Mouse (Mus musculus) liver, embryonic 11.5 days (tissue): ENCODE measurements around the gene Mb. TPM values are rescaled to one million over a fixed set of nuclear protein-coding genes. Genes with fewer than 3 reads are reported as not detected.

Experiments used
- ATAC-seq: fragments of 200-750 bp; cut with Nextera tagmentation; replicated peaks from 2 replicates; pipeline ENCODE4 v1.8.0; 2017; ENCODE audit warnings: moderate number of reproducible peaks, mild to moderate bottlenecking, moderate TSS enrichment, moderate library complexity; ENCODE audit not compliant: low FRiP score
- DNase-seq: peaks from one replicate; pipeline ENCODE4 v3.0.0-alpha.2; 2017; ENCODE audit warnings: low spot score
- H3K27ac ChIP-seq: fragments of 300-500 bp; sonication (generic); 2 replicates; pipeline ENCODE4 v1.5.1; 2014; ENCODE audit warnings: mild to moderate bottlenecking, low read depth, low read length, control low read depth
- H3K27me3 ChIP-seq: fragments of 300-500 bp; sonication (generic); replicated peaks from 2 replicates; pipeline ENCODE4 v1.6.1; 2014; ENCODE audit warnings: low read length, mixed read lengths; ENCODE audit not compliant: control insufficient read depth, insufficient read depth
- H3K36me3 ChIP-seq: fragments of 300-500 bp; sonication (generic); 2 replicates; pipeline ENCODE4 v1.6.1; 2014; ENCODE audit warnings: mild to moderate bottlenecking, low read length, moderate library complexity, mixed read lengths; ENCODE audit not compliant: control insufficient read depth, insufficient read depth
- H3K4me1 ChIP-seq: fragments of 300-500 bp; sonication (generic); replicated peaks from 2 replicates; pipeline ENCODE4 v1.6.1; 2014; ENCODE audit warnings: low read length, mixed read lengths; ENCODE audit not compliant: control insufficient read depth, insufficient read depth
- H3K4me2 ChIP-seq: fragments of 300-500 bp; sonication (generic); 2 replicates; pipeline ENCODE4 v1.6.1; 2014; ENCODE audit warnings: mild to moderate bottlenecking, control low read depth, moderate library complexity
- H3K4me3 ChIP-seq: fragments of 300-500 bp; sonication (generic); 2 replicates; pipeline ENCODE4 v1.5.1; 2014; ENCODE audit warnings: low read depth, low read length, control low read depth
- H3K9ac ChIP-seq: fragments of 300-500 bp; sonication (generic); 2 replicates; pipeline ENCODE4 v1.6.1; 2014; ENCODE audit warnings: low read depth, low read length, control low read depth
- H3K9me3 ChIP-seq: fragments of 300-500 bp; sonication (generic); 2 replicates; pipeline ENCODE4 v1.6.1; 2016; ENCODE audit warnings: low read length, inconsistent platforms, mixed read lengths; ENCODE audit not compliant: control insufficient read depth
- WGBS: fragments of 180-500 bp; shearing (Covaris S2); extraction: QIAGEN DNeasy Blood & Tissue Kit; methylation state at CpG from one replicate; pipeline ENCODE4 v1.1.7; 2014; 5-methylcytosine and 5-hydroxymethylcytosine counted together
- polyA plus RNA-seq: library from polyadenylated mRNA; unstranded; fragments of >200 nt; fragmentation: Nextera tagmentation; extraction: Ambion mirVana; gene quantifications from 2 replicates; pipeline ENCODE4 v1.2.1, GENCODE M21; 2014

Gene Mb
- polyA plus RNA-seq, 1 experiment from 2014 or later, result 0.56 TPM

DNA sequence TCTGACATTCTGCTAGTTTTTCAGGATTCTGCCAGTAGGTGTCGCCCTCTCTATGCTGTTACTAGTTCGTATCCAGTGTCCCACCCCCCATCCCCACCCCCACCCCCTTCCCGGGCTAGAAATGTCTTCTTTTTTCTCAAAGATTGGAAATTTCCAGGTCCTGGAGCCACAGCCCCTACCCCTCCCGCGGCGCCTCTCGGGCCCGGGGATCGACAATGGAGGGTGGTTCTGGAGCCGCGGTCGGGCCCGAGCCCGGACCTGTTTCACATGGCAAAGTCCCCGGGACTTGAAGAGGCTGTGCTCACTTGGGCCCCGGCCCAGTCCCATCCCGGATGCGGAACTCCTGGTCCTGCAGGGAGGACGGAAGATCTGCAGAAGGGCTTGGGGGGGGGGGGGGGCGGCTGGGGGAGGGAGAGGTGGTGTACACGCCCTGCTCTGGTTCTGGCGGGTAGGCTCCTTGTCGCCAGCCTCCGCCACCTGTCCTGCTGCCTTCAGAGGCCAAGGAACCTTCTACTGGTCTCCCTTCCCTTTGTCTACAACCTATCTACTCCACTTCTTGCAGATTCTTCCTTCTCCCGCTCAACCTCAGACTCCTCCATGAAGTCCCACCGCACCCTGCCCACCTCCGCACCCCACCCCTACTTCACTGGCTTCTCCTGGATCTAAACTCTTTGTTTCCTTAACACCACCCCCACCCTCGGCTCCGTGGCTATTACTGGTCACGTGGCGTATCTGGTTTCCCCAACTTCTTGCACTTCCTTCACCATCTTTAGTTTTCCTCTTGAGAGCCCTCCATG, 76.4 kb downstream of the Mb start:
- ATAC-seq, result no peak; the same call in 1 of the 2 replicates
- no peak overlapping the region for H3K27ac ChIP-seq

DNA sequence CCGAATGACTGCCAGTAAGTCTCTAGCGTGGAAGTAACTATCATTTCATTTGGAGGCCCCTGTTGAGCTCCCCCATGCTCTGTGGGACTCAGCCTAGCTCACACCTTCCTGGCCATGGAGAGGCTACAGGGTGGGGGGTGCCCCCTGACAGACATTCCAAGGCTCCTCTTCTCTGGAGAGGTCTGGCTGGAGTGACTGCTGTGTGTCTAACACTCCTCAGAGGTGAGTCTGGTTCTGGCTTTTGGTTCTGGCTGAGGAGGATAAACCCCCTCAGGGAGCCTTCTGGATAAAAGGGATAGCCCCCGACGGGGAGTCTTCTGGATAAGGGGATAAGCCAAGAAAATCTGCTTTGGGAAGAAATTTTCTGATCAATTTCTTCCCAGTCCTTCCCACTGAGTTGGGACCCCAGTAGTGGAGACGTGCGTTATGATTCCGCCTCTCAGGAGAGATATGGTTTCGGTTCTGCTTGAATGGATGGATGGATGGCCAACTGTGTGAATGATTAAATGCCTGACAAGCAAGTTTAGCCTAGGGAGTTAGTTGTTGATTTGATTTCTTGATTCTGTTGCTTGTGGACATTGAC, 77.1 kb downstream of the Mb start:
- WGBS, result 28% methylated on average over 8 of the region's 8 CpGs
- Histone ChIP-seq H3K27me3 (no peaks in the 10 kb centered on the region), H3K27ac (no peak overlapping the region), H3K36me3 (no peaks in the 10 kb centered on the region), H3K4me1 (0 out of 2 replicates have a peak, but pooled peaks cover 2% of the 10 kb centered on the region), H3K4me2 (peak overlapping the region; percentile 89), H3K4me3 (peak overlapping the region; percentile 54), H3K9me3 (no peaks in the 10 kb centered on the region), H3K9ac (peak overlapping the region; percentile 66)
- DNase-seq (no peak), ATAC-seq (no peak)

More for the DNA sequence above, 76.4 kb downstream of the Mb start:
- Histone ChIP-seq H3K9ac (peak overlapping the region; percentile 66), H3K27me3 (no peaks in the 10 kb centered on the region), H3K4me1 (0 out of 2 replicates have a peak, but pooled peaks cover 2% of the 10 kb centered on the region), H3K9me3 (no peaks in the 10 kb centered on the region), H3K36me3 (no peaks in the 10 kb centered on the region), H3K4me3 (peak overlapping the region; percentile 54), H3K4me2 (peak overlapping the region; percentile 89)
- WGBS, result 6% methylated on average over 30 of the region's 31 CpGs
- DNase-seq, result peak; percentile 63

DNA sequence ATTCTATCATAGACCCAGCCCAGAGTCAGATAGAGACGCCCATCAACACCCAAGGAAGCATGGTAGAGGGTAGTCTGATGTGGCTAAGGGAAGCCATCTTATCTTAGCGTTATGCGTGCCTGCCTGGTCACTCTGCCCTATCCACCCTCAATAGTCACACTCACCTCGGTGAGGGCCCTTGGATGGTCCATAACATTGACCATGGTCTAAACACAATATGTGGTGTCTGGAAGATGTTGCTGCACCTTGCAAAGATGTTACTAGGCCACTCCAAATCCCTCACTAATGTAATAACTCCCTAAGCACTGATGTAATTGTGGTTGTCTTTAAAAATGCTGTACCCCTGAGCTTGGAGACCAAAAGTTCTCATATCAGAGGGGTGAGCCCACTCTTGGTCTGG, 77.8 kb downstream of the Mb start:
- ATAC-seq (no peak), DNase-seq (no peak)
- Histone ChIP-seq H3K9me3 (no peaks in the 10 kb centered on the region), H3K27ac (no peak overlapping the region), H3K4me1 (0 out of 2 replicates have a peak, but pooled peaks cover 2% of the 10 kb centered on the region), H3K36me3 (no peaks in the 10 kb centered on the region), H3K27me3 (no peaks in the 10 kb centered on the region), H3K4me3 (no peak overlapping the region), H3K9ac (no peak overlapping the region), H3K4me2 (no peak overlapping the region)
- 80% methylated on average over 4 of the region's 4 CpGs for WGBS

Other genes with a start within 250 kb of the Mb start
- 18.2 and 18.5 TPM in 2 replicates for gene Zfp251, start 179.2 kb downstream of the Mb start, polyA plus RNA-seq
- gene Zfp7, start 171.4 kb downstream of the Mb start, polyA plus RNA-seq, result 10.7 and 10.9 TPM in 2 replicates
- gene Gm49527, start 171.3 kb downstream of the Mb start, polyA plus RNA-seq, result not detected in 2 replicates
- 7.3 and 7.8 TPM in 2 replicates for gene Zfp647, start 125.2 kb downstream of the Mb start, polyA plus RNA-seq
- 58.5 and 64.9 TPM in 2 replicates for gene 1110038F14Rik, start 102.2 kb downstream of the Mb start, polyA plus RNA-seq
- gene Apol6, start 5.9 kb downstream of the Mb start, polyA plus RNA-seq, result not detected in 2 replicates